Mouse (Mus musculus) liver, embryonic 11.5 days (tissue): Measurements from ENCODE around the gene Stk4. TPM values are rescaled to one million over a fixed set of nuclear protein-coding genes. Genes with fewer than 3 reads are reported as not detected.

Experiments
- ATAC-seq: fragments of 200-750 bp; cut with Nextera tagmentation; replicated peaks from 2 replicates; pipeline ENCODE4 v1.8.0; 2017; ENCODE audit warnings: moderate number of reproducible peaks, mild to moderate bottlenecking, moderate TSS enrichment, moderate library complexity; ENCODE audit not compliant: low FRiP score
- DNase-seq: peaks from one replicate; pipeline ENCODE4 v3.0.0-alpha.2; 2017; ENCODE audit warnings: low spot score
- H3K27ac ChIP-seq: fragments of 300-500 bp; sonication (generic); 2 replicates; pipeline ENCODE4 v1.5.1; 2014; ENCODE audit warnings: mild to moderate bottlenecking, low read depth, low read length, control low read depth
- H3K27me3 ChIP-seq: fragments of 300-500 bp; sonication (generic); replicated peaks from 2 replicates; pipeline ENCODE4 v1.6.1; 2014; ENCODE audit warnings: low read length, mixed read lengths; ENCODE audit not compliant: control insufficient read depth, insufficient read depth
- H3K36me3 ChIP-seq: fragments of 300-500 bp; sonication (generic); 2 replicates; pipeline ENCODE4 v1.6.1; 2014; ENCODE audit warnings: mild to moderate bottlenecking, low read length, moderate library complexity, mixed read lengths; ENCODE audit not compliant: control insufficient read depth, insufficient read depth
- H3K4me1 ChIP-seq: fragments of 300-500 bp; sonication (generic); replicated peaks from 2 replicates; pipeline ENCODE4 v1.6.1; 2014; ENCODE audit warnings: low read length, mixed read lengths; ENCODE audit not compliant: control insufficient read depth, insufficient read depth
- H3K4me2 ChIP-seq: fragments of 300-500 bp; sonication (generic); 2 replicates; pipeline ENCODE4 v1.6.1; 2014; ENCODE audit warnings: mild to moderate bottlenecking, control low read depth, moderate library complexity
- H3K4me3 ChIP-seq: fragments of 300-500 bp; sonication (generic); 2 replicates; pipeline ENCODE4 v1.5.1; 2014; ENCODE audit warnings: low read depth, low read length, control low read depth
- H3K9ac ChIP-seq: fragments of 300-500 bp; sonication (generic); 2 replicates; pipeline ENCODE4 v1.6.1; 2014; ENCODE audit warnings: low read depth, low read length, control low read depth
- H3K9me3 ChIP-seq: fragments of 300-500 bp; sonication (generic); 2 replicates; pipeline ENCODE4 v1.6.1; 2016; ENCODE audit warnings: low read length, inconsistent platforms, mixed read lengths; ENCODE audit not compliant: control insufficient read depth
- WGBS: fragments of 180-500 bp; shearing (Covaris S2); extraction: QIAGEN DNeasy Blood & Tissue Kit; methylation state at CpG from one replicate; pipeline ENCODE4 v1.1.7; 2014; 5-methylcytosine and 5-hydroxymethylcytosine counted together
- polyA plus RNA-seq: library from polyadenylated mRNA; unstranded; fragments of >200 nt; fragmentation: Nextera tagmentation; extraction: Ambion mirVana; gene quantifications from 2 replicates; pipeline ENCODE4 v1.2.1, GENCODE M21; 2014

Gene Stk4
- polyA plus RNA-seq, 1 experiment from 2014 or later: 32.1 TPM

GRCm38 (mm10) chr2:164188722-164189121, 118.6 kb downstream of the Stk4 start:
- ATAC-seq: no peak
- 21% methylated on average over 5 of the region's 5 CpGs for WGBS
- Histone ChIP-seq H3K9me3 (no peaks in the 10 kb centered on the region), H3K4me1 (no peaks in the 10 kb centered on the region), H3K27ac (no peak overlapping the region), H3K27me3 (no peaks in the 10 kb centered on the region), H3K36me3 (no peaks in the 10 kb centered on the region), H3K4me2 (no peak overlapping the region), H3K9ac (no peak overlapping the region), H3K4me3 (no peak overlapping the region)
- DNase-seq: no peak

- H3K27ac ChIP-seq: no peak within 1 kb of the TSS
- DNase-seq: no peak
Measured at GRCm38 (mm10) chr2:164190576-164190975, 120.5 kb downstream of the Stk4 start, which contains the start of gene Wfdc12. Wfdc12 (minus strand) TSS chr2:164190608.

GRCm38 (mm10) chr2:164192279-164192678, 122.2 kb downstream of the Stk4 start:
- no peak overlapping the region for H3K9ac ChIP-seq
- no peaks in the 10 kb centered on the region for H3K27me3 ChIP-seq
- ATAC-seq: no peak
- no peak overlapping the region for H3K27ac ChIP-seq
- H3K4me3 ChIP-seq: no peak overlapping the region
- H3K36me3 ChIP-seq: no peaks in the 10 kb centered on the region
- no peak overlapping the region for H3K4me2 ChIP-seq
- DNase-seq: no peak
- H3K4me1 ChIP-seq: no peaks in the 10 kb centered on the region
- H3K9me3 ChIP-seq: no peaks in the 10 kb centered on the region

More at GRCm38 (mm10) chr2:164190576-164190975, 120.5 kb downstream of the Stk4 start, which contains the start of gene Wfdc12:
- H3K36me3 ChIP-seq: no peaks in the 10 kb centered on the region
- H3K9ac ChIP-seq: no peak within 1 kb of the TSS
- H3K4me1 ChIP-seq: no peaks in the 10 kb centered on the region
- no peak for ATAC-seq
- no peaks in the 10 kb centered on the region for H3K27me3 ChIP-seq
- no peaks in the 10 kb centered on the region for H3K9me3 ChIP-seq
- WGBS: 80% methylated on average over 6 of the region's 6 CpGs
- no peak within 1 kb of the TSS for H3K4me3 ChIP-seq
- no peak within 1 kb of the TSS for H3K4me2 ChIP-seq

- no peaks in the 10 kb centered on the region for H3K27me3 ChIP-seq
- no peaks in the 10 kb centered on the region for H3K4me1 ChIP-seq
- H3K36me3 ChIP-seq: no peaks in the 10 kb centered on the region
- WGBS: 73% methylated on average over 5 of the region's 5 CpGs
- no peak overlapping the region for H3K27ac ChIP-seq
- no peak overlapping the region for H3K9ac ChIP-seq
- H3K4me3 ChIP-seq: no peak overlapping the region
- no peaks in the 10 kb centered on the region for H3K9me3 ChIP-seq
- no peak for DNase-seq
- H3K4me2 ChIP-seq: no peak overlapping the region
- no peak for ATAC-seq
Measured at GRCm38 (mm10) chr2:164194959-164195630, 125.0 kb downstream of the Stk4 start.

- H3K4me3 ChIP-seq: no peak overlapping the region
- no peaks in the 10 kb centered on the region for H3K36me3 ChIP-seq
- ATAC-seq (no peak), DNase-seq (no peak)
- no peak overlapping the region for H3K9ac ChIP-seq
- no peaks in the 10 kb centered on the region for H3K9me3 ChIP-seq
- no peaks in the 10 kb centered on the region for H3K27me3 ChIP-seq
- no peak overlapping the region for H3K4me2 ChIP-seq
- no peak overlapping the region for H3K27ac ChIP-seq
- no peaks in the 10 kb centered on the region for H3K4me1 ChIP-seq
- WGBS: 78% methylated on average over 5 of the region's 5 CpGs
Measured at GRCm38 (mm10) chr2:164195971-164196699, 126.0 kb downstream of the Stk4 start.

GRCm38 (mm10) chr2:164196700-164196990, 126.5 kb downstream of the Stk4 start:
- Histone ChIP-seq H3K4me3 (no peak overlapping the region), H3K9me3 (no peaks in the 10 kb centered on the region), H3K4me2 (no peak overlapping the region), H3K4me1 (no peaks in the 10 kb centered on the region), H3K36me3 (no peaks in the 10 kb centered on the region), H3K9ac (no peak overlapping the region), H3K27ac (no peak overlapping the region), H3K27me3 (no peaks in the 10 kb centered on the region)
- 83% methylated on average over 5 of the region's 5 CpGs for WGBS
- DNase-seq (no peak), ATAC-seq (no peak)

GRCm38 (mm10) chr2:164199626-164200327, 129.7 kb downstream of the Stk4 start, which contains the start of gene Wfdc15a:
Wfdc15a (minus strand) TSS chr2:164200130.
- Histone ChIP-seq H3K4me3 (no peak within 1 kb of the TSS), H3K27ac (no peak within 1 kb of the TSS), H3K9ac (no peak within 1 kb of the TSS), H3K9me3 (no peaks in the 10 kb centered on the region), H3K27me3 (no peaks in the 10 kb centered on the region), H3K36me3 (no peaks in the 10 kb centered on the region), H3K4me2 (no peak within 1 kb of the TSS), H3K4me1 (no peaks in the 10 kb centered on the region)
- no peak for DNase-seq
- no peak for ATAC-seq
- WGBS: 79% methylated on average over 20 of the region's 20 CpGs
